Mouse (Mus musculus) c-Kit-positive CD71-negative TER-119-negative erythroid progenitor cells, embryonic 14.5 days (primary cell): Measurements from ENCODE around the gene Dcaf1.

Experiments used
- DNase-seq: peaks from one replicate; pipeline ENCODE4 v3.0.0-alpha.2; 2013; ENCODE audit warnings: low read depth

The Dcaf1 gene

GRCm38 (mm10) chr9:106821618-106822380 lies at the start of gene Dcaf1:
TSS of gene Dcaf1 (plus strand) at chr9:106821874.
- peak; percentile 98 for DNase-seq

GRCm38 (mm10) chr9:106776116-106776515 lies 45.6 kb upstream of the Dcaf1 start:
- no peak for DNase-seq

GRCm38 (mm10) chr9:106777423-106777822 lies 44.3 kb upstream of the Dcaf1 start:
- DNase-seq = no peak

DNA sequence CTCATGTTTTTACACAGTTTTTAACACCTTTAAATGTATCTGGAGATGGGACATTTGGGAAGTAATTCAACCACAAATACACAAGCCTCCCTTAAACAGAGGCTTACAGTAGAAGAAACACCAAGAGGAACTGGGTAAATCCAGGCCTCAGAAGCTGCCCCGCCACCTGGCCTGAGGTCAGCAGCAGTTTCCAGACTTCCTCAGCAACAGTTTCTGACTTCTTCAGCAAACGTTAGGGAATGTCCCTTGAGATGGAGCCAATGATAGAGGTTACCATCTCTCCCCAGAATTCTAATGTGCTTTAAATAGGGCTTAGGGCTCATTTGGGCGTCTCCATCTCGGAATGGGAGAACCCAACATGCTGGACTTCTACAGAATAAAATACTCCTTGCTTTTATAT lies 43.4 kb upstream of the Dcaf1 start:
- DNase-seq = no peak

DNA sequence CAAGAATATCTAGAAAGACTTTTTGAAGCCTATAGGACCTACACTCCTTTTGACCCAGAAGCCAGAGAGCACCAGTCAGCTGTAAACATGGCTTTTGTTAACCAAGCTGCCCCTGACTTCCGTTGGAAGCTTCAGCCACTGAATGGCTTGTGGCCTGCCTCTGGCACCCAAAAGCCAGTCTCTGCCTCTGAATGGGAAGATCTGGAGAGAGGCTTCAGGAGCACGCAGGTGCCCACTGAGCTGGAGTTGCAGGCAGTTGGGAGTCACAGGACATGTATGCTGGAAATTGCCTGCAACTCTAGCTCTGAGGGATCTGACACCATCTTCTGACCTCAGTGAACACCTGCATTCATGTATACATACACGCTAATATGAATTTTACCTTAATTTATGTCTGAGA lies 41.6 kb upstream of the Dcaf1 start:
- no peak for DNase-seq

DNA sequence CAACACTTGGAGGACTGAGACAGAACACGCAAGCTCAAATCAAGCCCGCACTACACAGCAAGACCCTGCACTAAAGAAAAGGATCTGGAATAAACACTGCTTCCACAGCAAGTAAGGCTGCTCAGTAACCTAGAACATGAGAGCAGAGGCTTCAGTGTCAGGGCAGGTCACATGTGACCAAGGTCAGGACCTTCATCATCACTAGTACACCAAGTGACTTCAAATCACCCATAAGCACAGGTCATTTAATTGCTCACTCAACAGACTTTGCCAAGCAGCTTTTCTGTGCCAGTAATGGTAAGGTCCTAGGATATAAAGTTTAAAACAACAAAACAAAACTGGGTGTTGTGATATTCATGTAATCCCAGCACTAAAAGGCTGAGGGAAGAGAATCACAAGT lies 38.1 kb upstream of the Dcaf1 start:
- no peak for DNase-seq

- no peak for DNase-seq
These were observed 36.5 kb upstream of the Dcaf1 start for GRCm38 (mm10) chr9:106785206-106785605.

DNA sequence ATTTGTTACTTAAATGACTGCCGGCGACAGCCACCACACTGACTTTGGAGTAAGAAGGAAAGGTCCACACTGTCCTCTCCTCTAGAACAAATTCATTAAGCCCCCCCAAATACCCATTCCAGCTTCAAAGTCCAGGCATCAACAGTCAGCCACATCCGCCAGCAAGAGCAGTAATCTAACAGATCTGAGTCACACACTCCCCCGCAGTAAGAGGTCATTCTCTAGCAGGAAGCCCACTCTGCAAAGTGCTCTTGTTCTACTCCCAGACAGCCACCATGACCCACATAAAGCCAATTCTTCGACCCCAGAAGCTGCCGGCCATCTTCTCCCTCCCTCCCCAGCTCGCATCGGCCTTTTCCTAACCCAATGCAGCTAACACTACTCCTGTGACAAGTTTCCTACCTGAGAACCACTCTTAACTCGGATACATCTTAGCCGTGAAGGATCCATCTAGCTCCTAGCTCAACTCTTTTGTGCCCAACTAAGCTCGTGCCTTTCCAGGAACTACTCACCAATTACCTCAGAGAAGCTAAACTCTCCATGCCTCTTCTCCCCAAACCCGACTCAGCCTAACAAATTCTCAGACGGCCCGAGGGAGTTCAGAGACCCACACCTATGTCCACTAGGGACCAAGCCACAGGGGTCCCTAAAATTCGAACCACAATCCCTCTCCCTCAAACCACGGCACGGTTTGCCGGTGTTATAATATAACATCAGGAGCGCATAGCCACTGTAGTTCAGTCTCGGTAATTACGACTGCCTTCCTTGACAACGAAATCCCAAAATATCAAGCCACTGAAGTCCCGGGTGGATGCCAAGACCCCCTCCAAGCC lies 33.5 kb upstream of the Dcaf1 start:
- DNase-seq = peak; percentile 32

DNA sequence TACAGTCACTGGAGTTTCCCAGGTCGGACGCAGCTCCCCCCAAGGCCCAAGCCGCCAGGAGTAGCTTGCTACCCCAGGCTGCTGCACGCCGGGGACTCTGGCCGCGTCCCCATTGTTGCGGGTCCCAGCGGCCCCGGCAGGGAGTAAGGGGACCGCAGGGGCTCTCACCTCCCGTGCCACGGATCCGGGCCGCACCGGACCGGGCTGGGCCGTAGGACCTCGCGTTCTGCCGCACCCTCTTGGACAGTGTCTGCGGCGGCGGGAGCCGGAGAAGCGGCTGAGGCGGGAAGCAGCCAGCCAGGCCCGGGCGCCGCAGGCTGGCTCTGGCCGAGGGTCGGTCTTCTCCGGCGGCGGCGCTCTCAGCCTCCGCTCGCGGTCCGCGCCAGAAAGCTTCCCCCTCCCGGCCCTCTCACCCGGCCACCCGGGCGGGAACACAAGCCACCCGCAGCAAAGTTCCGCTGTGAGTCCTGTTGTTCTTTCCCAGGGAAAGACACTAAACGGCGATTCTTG lies 32.8 kb upstream of the Dcaf1 start, which contains the start of gene Rad54l2:
Gene Rad54l2, minus strand, starts transcription at position 383 of the 510 bp plus-strand sequence.
- peak; percentile 63 for DNase-seq

GRCm38 (mm10) chr9:106789363-106789762 lies 32.3 kb upstream of the Dcaf1 start:
- no peak for DNase-seq

DNA sequence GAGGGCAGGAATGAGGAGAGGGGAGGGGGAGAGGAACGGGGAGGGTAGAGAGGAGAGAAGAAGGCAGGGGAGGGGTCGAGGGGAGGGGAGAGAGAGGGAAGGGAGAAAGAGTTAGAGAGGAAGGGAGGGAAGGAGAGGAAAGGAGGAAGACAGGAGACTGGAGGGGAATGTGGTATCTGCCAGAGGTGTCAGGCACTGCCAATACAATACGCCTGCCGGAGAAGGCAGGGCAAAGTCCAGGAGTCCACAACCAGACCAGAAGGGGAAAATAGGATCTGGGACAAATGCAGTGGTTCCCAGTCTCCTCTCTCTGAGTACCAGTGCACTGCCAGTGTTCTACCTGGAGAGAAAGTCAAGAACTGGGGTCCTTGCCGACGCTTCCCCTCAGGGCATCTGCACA lies 30.8 kb upstream of the Dcaf1 start:
- DNase-seq = no peak

GRCm38 (mm10) chr9:106806503-106806902 lies 15.2 kb upstream of the Dcaf1 start:
- DNase-seq = no peak

GRCm38 (mm10) chr9:106818191-106818590 lies 3.5 kb upstream of the Dcaf1 start:
- DNase-seq = no peak

DNA sequence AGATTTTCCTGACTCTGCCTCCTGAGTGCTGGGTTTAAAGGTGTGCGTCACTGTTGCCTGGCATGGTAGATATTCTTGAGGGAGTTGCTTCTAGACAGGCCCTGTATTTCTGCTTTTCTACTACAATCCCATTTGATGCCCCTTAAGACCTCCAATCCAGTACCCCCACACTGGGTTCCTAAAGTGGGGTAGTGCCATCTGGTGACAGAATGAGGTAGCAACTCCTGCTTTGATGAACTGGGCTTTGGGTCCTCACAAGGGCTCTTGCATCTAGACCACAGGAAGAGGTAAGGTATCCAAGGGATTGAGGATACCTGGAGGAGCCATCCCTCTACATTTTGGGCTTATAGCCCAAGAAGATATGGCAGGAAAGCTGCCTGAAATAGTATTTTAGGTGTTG lies 2.5 kb upstream of the Dcaf1 start:
- peak; percentile 36 for DNase-seq

DNA sequence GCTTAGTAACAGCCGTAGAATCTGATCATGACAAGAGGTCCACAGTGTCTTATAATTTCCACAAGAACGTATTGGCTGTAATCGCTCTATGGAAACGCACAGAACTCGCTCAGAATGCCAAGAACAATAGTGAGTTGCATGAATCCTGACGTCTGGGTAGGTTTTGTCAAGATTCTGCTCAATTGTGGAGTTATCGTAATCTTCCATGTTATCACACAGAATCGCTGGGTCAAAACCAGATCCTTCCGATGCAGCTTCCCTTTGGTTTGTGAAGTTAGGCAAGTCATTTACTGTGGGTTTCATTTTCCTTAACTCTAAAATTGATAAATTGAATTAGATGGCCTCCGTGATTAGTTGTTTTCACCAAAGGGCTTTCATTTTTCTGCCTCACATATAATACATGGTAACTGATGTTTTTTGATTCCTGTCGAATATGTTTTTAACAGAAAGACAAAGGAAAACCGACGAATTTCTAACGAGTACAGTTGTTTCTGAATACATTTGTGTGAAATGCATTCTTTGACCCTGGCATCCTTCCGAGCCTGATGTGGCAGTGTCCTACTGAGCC lies 540 bp upstream of the Dcaf1 start:
- peak; percentile 23 for DNase-seq

DNA sequence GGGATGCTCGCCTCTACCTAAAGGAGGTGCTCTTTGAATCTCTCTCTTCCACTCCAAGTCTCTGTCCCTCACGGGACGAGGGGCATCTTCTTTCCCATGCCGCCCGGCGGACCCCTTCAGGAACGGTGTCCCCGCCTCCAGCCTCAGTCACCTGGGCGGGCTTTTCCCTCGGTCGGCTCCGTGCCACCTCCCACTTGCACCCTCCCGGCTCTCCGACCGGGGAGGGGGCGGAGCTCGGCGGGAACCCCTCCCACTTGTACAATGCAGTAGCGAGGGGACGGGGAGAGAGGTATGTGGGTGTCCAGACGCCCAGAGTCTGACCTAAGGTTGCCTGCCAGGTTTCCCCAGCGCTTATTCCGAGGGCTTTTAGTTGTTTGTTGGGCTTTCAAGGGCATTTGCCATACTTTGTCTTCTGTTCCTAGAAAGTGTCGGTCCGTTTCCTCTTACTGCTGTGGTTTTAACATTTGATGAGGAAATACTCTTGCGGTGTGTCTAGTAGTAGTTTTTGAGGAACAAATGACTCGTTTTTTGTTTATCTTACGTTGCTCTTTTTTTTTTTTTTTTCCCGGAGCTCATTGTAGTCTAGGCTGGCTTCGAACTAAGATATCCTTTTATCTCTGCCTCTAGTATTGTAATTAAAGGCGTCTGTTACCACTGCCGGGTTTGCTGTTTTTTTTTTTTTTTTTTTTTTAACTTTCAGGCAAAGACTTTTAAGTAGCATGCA lies 869 bp downstream of the Dcaf1 start:
- peak; percentile 77 for DNase-seq

DNA sequence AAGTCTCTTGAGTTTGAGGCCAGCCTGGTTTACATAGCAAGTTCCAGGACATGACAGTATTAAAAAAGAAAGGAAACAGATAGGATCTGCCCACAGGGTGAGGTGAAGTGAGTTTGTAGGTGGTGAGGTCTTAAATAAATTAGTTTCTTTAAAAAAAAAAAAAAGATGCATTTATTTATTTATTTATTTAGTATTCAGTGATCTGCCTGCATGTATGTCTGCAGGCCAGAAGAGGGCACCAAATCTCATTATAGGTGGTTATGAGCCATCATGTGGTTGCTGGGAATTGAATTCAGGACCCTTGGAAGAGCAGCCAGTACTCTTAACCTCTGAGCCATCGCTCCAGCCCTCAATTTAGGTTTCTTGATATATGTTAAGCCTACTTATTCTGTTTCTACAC lies 18.9 kb downstream of the Dcaf1 start:
- no peak for DNase-seq

DNA sequence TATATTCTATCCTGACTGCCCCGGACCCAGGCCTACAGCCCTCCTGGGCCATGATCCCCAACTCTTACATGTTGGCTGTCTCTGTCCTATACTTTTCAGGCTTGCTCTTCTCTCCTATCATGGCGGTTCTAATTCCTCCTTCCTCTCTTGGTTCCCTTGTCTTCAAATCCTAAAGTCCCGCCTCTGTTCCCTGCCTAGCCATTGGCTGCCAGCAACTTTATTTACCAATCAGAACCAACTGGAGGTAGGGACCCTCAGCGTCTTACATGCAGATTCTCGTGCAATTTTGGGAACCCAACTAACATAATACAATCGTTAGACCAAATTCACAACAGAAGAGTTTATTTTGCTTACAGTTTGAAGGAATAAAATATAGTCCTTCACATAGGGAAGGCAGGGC lies 21.1 kb downstream of the Dcaf1 start:
- no peak for DNase-seq

DNA sequence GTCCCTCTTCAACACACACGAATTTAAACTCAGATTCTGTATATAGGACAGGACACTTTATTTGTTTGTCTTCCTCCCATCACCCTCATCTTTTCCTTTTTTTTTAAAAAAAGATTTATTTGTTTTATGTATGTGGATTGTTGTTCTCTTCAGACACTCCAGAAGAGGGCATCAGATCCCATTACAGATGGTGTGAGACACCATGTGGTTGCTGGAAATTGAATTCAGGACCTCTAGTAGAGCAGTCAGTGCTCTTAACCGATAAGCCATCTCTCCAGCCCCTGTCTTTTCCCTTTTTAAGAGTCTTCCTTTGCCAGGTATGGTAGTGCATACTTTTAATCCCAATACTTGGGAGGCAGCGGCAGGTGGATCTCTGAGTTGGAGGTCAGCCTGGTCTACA lies 35.0 kb downstream of the Dcaf1 start:
- DNase-seq = no peak

DNA sequence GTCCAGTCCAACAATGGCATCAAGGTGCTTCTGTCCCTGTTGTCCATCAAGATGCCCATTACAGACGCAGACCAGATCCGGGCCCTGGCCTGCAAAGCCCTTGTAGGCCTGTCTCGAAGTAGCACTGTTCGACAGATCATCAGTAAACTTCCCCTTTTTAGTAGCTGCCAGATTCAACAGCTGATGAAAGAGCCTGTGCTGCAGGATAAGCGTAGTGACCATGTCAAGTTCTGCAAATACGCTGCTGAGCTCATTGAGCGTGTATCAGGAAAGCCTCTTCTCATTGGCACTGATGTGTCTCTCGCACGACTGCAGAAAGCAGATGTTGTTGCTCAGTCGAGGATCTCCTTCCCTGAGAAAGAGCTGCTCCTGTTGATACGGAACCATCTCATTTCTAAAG lies 36.4 kb downstream of the Dcaf1 start:
- no peak for DNase-seq

GRCm38 (mm10) chr9:106874216-106874615 lies 52.5 kb downstream of the Dcaf1 start:
- DNase-seq = no peak

DNA sequence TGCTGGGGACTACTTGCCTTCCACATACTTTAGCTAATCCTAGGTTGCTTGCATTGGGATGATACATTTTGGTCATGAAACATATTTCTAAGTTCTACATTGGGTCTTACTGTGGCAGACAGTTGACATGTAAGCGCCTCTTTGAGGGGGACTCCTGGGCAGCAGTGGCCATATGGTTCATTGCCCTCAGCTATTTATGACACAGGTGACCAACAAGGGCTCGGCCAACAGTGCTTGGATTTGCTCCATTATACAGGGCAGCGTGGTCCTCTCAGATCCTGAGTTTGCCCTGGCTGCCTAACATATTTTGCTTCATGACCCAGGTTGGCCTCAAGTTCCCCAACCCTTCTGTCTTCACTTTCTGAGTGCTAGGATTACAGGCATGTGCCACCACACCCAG lies 55.0 kb downstream of the Dcaf1 start:
- DNase-seq = no peak
